Mouse (Mus musculus): ENCODE measurements around the gene Fgfr2. TPM values are rescaled to one million over a fixed set of nuclear protein-coding genes. Genes with fewer than 3 reads are reported as not detected.
"Not testable (repeated sequence)": the region's sequence is repeated elsewhere in the genome, so short reads cannot be mapped to it uniquely, and the experiment has no call there.

Gene Fgfr2
- polyA plus RNA-seq, 1 experiment from 2014 or later, result 33.9 TPM

DNA sequence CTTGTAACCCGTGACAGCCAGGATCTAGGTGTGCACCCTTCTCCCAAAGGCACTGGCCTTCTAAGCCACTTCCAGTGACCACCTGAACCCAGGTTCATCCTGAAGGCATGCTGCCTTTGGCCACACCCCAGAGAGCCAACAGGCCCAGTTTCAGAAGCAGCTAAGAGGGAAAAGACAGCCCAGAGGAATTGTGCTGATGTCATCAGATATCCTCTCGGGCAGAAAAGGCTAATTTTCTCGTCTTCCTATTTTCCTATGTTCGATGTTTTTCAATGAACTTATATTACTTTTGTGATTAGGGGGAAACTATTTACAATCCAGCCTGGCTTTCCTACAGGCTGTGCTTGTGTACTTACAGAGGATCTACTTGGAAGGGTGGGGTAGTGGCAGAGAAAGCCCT lies 582.6 kb downstream of the Fgfr2 start:
- H3K4me1 ChIP-seq (replicated peaks), result peaks cover 12% of the 10 kb centered on the region
- H3K9me3 ChIP-seq, result no peaks in the 10 kb centered on the region
- H3K36me3 ChIP-seq, result no peaks in the 10 kb centered on the region
- H3K9ac ChIP-seq, result no peak overlapping the region
- no peak overlapping the region for H3K4me2 ChIP-seq
- WGBS, result 81% methylated on average over 4 of the region's 4 CpGs
- no peaks in the 10 kb centered on the region for H3K27me3 ChIP-seq
- no peak overlapping the region for H3K27ac ChIP-seq
- ATAC-seq (ENCODE audit: low FRiP score), result no peak
- no peak overlapping the region for H3K4me3 ChIP-seq

DNA sequence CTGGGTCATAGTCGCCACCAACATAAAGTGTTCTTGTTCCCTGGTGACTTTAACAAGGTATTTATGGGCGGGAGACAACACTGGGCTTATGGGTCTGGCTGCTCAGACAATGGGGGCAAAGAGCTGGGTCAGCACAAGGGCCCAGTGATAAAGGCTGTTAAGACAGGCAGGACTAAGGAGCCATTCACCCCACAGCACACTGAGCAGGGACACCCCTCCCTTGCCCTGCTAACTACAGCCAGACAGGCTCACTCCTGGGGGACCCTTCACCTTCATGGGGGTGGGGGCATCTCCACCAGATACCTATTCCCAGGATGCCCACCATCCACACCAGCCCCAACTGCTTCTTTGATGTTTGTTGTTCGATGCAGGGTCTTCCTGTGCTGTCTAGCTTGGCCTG lies 593.9 kb downstream of the Fgfr2 start:
- 72% methylated on average over 3 of the region's 3 CpGs for WGBS

DNA sequence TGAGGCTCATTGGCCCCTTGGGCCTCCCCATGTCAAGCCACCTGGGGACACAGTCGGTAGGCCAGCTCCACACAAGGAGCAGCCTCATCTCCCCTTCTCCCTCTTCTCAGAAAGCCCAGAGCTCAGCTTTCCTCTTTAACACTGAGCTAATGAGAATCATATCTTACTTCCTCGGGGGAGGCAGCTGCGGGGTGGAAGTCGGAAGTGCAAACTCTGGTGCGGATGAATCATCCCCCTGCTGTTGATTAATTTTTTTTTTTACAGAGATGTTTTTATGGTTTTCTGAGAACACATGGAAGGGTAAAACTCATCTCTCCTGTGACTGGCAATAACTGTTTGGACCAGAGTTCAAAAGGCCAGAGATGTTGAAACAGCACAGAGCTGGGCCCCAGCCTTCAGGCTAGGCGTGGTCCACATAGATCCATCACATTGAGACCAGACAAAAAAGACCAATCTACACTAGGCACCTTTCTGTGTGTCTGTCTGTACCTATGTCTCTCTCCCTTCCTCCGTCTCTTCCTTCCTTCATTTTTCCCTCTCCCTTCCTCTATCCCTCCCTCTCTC lies 609.6 kb downstream of the Fgfr2 start:
- ATAC-seq (ENCODE audit: low FRiP score), result no peak
- no peaks in the 10 kb centered on the region for H3K9me3 ChIP-seq
- no peak overlapping the region for H3K27ac ChIP-seq
- H3K36me3 ChIP-seq, result no peaks in the 10 kb centered on the region
- no peak overlapping the region for H3K4me3 ChIP-seq
- WGBS, result 79% methylated on average over 7 of the region's 7 CpGs
- H3K27me3 ChIP-seq, result 0 out of 2 replicates have a peak, but pooled peaks cover 7% of the 10 kb centered on the region
- H3K9ac ChIP-seq, result no peak overlapping the region
- no peaks in the 10 kb centered on the region for H3K4me1 ChIP-seq (replicated peaks)
- no peak overlapping the region for H3K4me2 ChIP-seq

More for the DNA sequence above, 593.9 kb downstream of the Fgfr2 start:
- Histone ChIP-seq H3K4me3 (no peak overlapping the region), H3K27ac (no peak overlapping the region), H3K27me3 (no peaks in the 10 kb centered on the region), H3K36me3 (no peaks in the 10 kb centered on the region), H3K4me2 (no peak overlapping the region), H3K9me3 (no peaks in the 10 kb centered on the region), H3K4me1 (replicated peaks) (0 out of 2 replicates have a peak, but pooled peaks cover 3% of the 10 kb centered on the region), H3K9ac (no peak overlapping the region)
- ATAC-seq (ENCODE audit: low FRiP score), result no peak

GRCm38 (mm10) chr7:132509110-132509509 lies 614.0 kb downstream of the Fgfr2 start:
- no peak overlapping the region for H3K9ac ChIP-seq
- no peak overlapping the region for H3K27ac ChIP-seq
- H3K4me1 ChIP-seq (replicated peaks), result no peaks in the 10 kb centered on the region
- 86% methylated on average over 2 of the region's 2 CpGs for WGBS
- no peaks in the 10 kb centered on the region for H3K9me3 ChIP-seq
- H3K36me3 ChIP-seq, result no peaks in the 10 kb centered on the region
- no peak overlapping the region for H3K4me2 ChIP-seq
- ATAC-seq (ENCODE audit: low FRiP score), result no peak
- no peak overlapping the region for H3K4me3 ChIP-seq
- H3K27me3 ChIP-seq, result 0 out of 2 replicates have a peak, but pooled peaks cover 7% of the 10 kb centered on the region

DNA sequence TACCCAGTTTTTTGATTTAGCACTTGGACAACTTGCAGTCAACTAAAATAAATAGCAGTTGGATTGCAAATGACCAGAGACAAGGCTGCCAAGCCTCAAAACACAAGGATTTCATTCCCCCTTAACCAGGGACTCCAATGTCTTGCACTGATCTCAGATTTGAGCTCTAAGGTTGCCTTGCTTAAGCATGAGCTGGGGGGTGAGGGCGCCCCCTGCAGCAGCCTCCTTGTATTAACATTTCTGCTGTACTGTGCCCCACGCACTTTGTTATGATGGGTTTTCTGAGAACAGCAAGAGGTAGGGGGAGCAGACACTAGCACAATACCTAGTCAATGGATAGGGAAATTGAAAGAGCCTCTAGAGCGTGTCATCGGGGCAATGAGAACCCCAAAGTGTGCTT lies 615.8 kb downstream of the Fgfr2 start:
- H3K36me3 ChIP-seq, result no peaks in the 10 kb centered on the region
- peaks cover 5% of the 10 kb centered on the region for H3K4me1 ChIP-seq (replicated peaks)
- H3K9ac ChIP-seq, result no peak overlapping the region
- H3K27ac ChIP-seq, result no peak overlapping the region
- 0 out of 2 replicates have a peak, but pooled peaks cover 4% of the 10 kb centered on the region for H3K27me3 ChIP-seq
- 51% methylated on average over 4 of the region's 4 CpGs for WGBS
- no peak overlapping the region for H3K4me2 ChIP-seq
- ATAC-seq (ENCODE audit: low FRiP score), result no peak
- H3K4me3 ChIP-seq, result no peak overlapping the region
- no peaks in the 10 kb centered on the region for H3K9me3 ChIP-seq

DNA sequence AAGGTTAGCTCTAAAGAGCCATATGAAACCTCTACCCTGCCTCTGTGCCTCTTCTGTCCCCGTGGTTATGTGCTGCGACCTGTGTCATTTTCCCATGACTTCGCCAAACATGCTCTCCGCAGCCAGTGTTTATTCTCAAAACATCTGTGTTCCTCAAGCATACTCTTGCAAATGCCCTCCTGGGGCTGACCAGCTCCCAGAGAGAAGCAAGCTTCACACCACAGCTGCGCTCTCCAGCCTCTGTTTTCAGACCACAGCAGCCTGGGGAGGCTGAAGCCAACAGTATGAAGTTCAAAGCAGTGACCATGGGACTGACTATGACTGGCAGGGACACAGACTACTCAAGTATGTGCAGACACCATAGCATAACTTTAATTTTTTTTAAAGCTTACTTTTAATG lies 616.9 kb downstream of the Fgfr2 start:
- H3K27me3 ChIP-seq, result no peaks in the 10 kb centered on the region
- H3K9me3 ChIP-seq, result no peaks in the 10 kb centered on the region
- H3K9ac ChIP-seq, result no peak overlapping the region
- no peak for ATAC-seq (ENCODE audit: low FRiP score)
- peaks cover 5% of the 10 kb centered on the region for H3K4me1 ChIP-seq (replicated peaks)
- 47% methylated on average over 5 of the region's 5 CpGs for WGBS
- H3K27ac ChIP-seq, result no peak overlapping the region
- H3K4me3 ChIP-seq, result no peak overlapping the region
- H3K4me2 ChIP-seq, result no peak overlapping the region
- H3K36me3 ChIP-seq, result no peaks in the 10 kb centered on the region

DNA sequence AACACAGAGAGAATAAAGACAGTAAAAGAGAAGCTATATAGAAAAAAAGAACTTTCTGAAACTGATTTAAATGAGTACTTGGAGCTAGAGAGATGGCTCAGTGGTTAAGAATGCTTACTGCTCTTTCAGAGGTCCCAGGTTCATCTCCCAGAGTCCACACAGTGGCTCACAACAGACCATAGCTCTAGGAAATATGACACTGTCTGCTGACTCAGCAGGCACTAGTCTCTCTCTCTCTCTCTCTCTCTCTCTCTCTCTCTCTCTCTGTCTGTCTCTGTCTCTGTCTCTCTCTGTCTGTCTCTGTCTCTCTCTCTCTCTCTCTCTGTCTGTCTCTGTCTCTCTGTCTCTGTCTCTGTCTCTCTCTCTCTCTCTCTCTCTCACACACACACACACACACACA lies 620.7 kb downstream of the Fgfr2 start:
- not testable (repeated sequence) for H3K9ac ChIP-seq; H3K4me2 ChIP-seq; H3K4me3 ChIP-seq; H3K4me1 ChIP-seq (replicated peaks); H3K27ac ChIP-seq; ATAC-seq (ENCODE audit: low FRiP score); H3K9me3 ChIP-seq; H3K27me3 ChIP-seq; H3K36me3 ChIP-seq

- no peaks in the 10 kb centered on the region for H3K36me3 ChIP-seq
- 0 out of 2 replicates have a peak, but pooled peaks cover 3% of the 10 kb centered on the region for H3K27me3 ChIP-seq
- no peaks in the 10 kb centered on the region; the same call in 1 of the 2 replicates for H3K4me1 ChIP-seq (replicated peaks)
- H3K4me2 ChIP-seq, result no peak overlapping the region
- H3K4me3 ChIP-seq, result no peak overlapping the region
- H3K9me3 ChIP-seq, result no peaks in the 10 kb centered on the region
- WGBS, result 96% methylated on average over 3 of the region's 3 CpGs
- no peak overlapping the region for H3K27ac ChIP-seq
- no peak overlapping the region for H3K9ac ChIP-seq
- ATAC-seq (ENCODE audit: low FRiP score), result no peak
These were observed 626.0 kb downstream of the Fgfr2 start for GRCm38 (mm10) chr7:132497142-132497541.

GRCm38 (mm10) chr7:132494263-132494662 lies 628.9 kb downstream of the Fgfr2 start:
- ATAC-seq (ENCODE audit: low FRiP score), result no peak
- Histone ChIP-seq H3K9me3 (no peaks in the 10 kb centered on the region), H3K4me2 (no peak overlapping the region), H3K27ac (no peak overlapping the region), H3K9ac (no peak overlapping the region), H3K4me3 (no peak overlapping the region), H3K4me1 (replicated peaks) (peaks cover 13% of the 10 kb centered on the region), H3K36me3 (no peaks in the 10 kb centered on the region), H3K27me3 (0 out of 2 replicates have a peak, but pooled peaks cover 3% of the 10 kb centered on the region)
- WGBS, result 68% methylated on average over 4 of the region's 4 CpGs

DNA sequence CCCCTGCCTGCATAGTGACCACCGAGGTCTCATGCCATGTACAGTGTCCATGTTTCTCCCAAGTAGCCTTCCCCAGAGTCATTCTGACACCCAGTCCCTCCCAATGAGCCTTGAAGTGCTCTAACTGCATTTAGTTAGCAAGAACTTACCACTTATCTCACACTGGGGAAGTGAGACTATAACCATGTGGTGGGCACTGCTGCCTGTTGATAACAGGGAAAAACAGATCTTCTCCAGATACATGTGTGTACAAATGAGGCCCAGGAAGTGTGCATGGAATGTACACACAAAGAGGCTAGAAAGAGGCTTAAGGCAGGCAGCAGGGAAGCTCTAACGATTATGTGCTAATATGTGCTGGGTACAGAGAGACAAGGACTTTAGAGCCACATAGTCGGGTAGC lies 629.5 kb downstream of the Fgfr2 start:
- Histone ChIP-seq H3K4me2 (no peak overlapping the region), H3K4me1 (replicated peaks) (peaks cover 13% of the 10 kb centered on the region), H3K36me3 (no peaks in the 10 kb centered on the region), H3K4me3 (no peak overlapping the region), H3K27me3 (0 out of 2 replicates have a peak, but pooled peaks cover 3% of the 10 kb centered on the region), H3K9me3 (no peaks in the 10 kb centered on the region), H3K27ac (no peak overlapping the region), H3K9ac (no peak overlapping the region)
- WGBS, result 87% methylated on average over 3 of the region's 3 CpGs
- no peak for ATAC-seq (ENCODE audit: low FRiP score)

GRCm38 (mm10) chr7:132491902-132492301 lies 631.2 kb downstream of the Fgfr2 start:
- H3K9me3 ChIP-seq, result no peaks in the 10 kb centered on the region
- peaks cover 13% of the 10 kb centered on the region for H3K4me1 ChIP-seq (replicated peaks)
- H3K4me3 ChIP-seq, result no peak overlapping the region
- no peak overlapping the region for H3K4me2 ChIP-seq
- 0 out of 2 replicates have a peak, but pooled peaks cover 3% of the 10 kb centered on the region for H3K27me3 ChIP-seq
- no peak overlapping the region for H3K27ac ChIP-seq
- no peak overlapping the region for H3K9ac ChIP-seq
- ATAC-seq (ENCODE audit: low FRiP score), result no peak
- no peaks in the 10 kb centered on the region for H3K36me3 ChIP-seq
- WGBS, result 96% methylated on average over 7 of the region's 7 CpGs

- Histone ChIP-seq H3K4me2 (no peak overlapping the region), H3K9me3 (no peaks in the 10 kb centered on the region), H3K27me3 (no peaks in the 10 kb centered on the region), H3K9ac (no peak overlapping the region), H3K36me3 (no peaks in the 10 kb centered on the region), H3K4me3 (no peak overlapping the region), H3K27ac (no peak overlapping the region), H3K4me1 (replicated peaks) (peaks cover 13% of the 10 kb centered on the region)
- 61% methylated on average over 6 of the region's 6 CpGs for WGBS
- no peak for ATAC-seq (ENCODE audit: low FRiP score)
These were observed 635.8 kb downstream of the Fgfr2 start for GRCm38 (mm10) chr7:132487361-132487760.

DNA sequence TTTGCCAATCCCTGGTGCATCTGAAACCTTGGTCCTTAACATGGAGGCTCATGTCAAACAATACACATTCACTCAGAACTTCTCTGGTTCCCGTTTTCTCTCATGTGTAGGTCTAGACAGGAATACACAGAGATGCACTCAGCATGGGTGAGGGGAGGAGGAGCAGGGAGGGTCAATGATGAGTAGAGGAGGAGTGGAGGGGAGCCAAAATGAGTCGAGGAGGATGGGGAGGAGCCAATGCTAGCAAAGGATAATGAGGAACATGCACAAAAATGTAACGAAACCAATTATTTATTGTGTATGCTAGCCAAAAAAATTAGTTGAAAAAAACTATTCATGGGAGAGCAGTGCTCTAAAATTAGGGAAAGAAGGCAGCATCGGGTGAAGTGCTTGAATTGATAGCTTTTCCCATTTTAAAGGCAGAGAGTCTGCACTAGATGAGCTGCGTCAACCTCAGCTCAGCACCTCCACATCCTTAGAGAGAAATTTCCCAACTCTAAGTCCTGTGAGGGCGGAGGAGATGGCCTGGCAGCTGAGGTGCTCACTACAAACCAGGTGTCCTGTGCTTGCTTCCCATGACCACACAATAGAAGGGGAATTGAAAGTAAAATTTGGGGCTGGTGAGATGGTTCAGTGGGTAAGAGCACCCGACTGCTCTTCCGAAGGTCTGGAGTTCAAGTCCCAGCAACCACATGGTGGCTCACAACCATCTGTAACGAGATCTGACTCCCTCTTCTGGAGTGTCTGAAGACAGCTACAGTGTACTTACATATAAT lies 636.6 kb downstream of the Fgfr2 start:
- no peak overlapping the region for H3K4me2 ChIP-seq
- no peak overlapping the region for H3K9ac ChIP-seq
- no peaks in the 10 kb centered on the region for H3K36me3 ChIP-seq
- H3K27me3 ChIP-seq, result no peaks in the 10 kb centered on the region
- ATAC-seq (ENCODE audit: low FRiP score), result no peak
- whole genome bisulfite sequencing, result 90% methylated on average over 9 of the region's 9 CpGs
- no peak overlapping the region for H3K27ac ChIP-seq
- H3K4me3 ChIP-seq, result no peak overlapping the region
- no peaks in the 10 kb centered on the region for H3K9me3 ChIP-seq
- peaks cover 13% of the 10 kb centered on the region for H3K4me1 ChIP-seq (replicated peaks)
